Mouse (Mus musculus) natural killer cell, adult 2 months (primary cell): ENCODE measurements at regions not wholly inside any gene's neighbourhood (a gene's known extent, or its start where the extent isn't known, plus 50 kb on each side); places are given as distances from the start of the nearest gene placed in this dataset.

Source experiments
- DNase-seq, 2 experiments: peaks; one replicate each; pipeline ENCODE4 v3.0.0; 2022; ENCODE audit warnings: low spot score in 2 of 2

DNA sequence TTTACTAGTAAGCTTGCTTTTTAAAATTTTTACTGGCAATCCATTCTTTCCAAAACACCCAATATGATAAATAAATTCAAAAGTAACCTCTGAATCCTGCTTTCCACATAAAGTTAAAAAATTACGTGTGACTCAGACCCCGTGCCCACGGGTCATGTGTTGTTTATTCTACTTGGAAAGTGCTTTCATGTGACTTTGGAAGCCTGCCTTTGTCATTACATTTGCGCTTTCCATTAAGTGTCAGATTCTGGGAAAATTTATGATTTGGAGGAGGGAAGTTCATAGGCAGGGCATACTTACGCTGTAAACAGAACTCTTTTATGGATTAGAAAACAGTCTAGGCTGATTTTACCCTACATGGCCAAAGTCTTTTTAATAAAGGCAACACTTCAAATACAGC is 466.8 kb upstream of the Adamts5 start:
- no peak for DNase-seq

DNA sequence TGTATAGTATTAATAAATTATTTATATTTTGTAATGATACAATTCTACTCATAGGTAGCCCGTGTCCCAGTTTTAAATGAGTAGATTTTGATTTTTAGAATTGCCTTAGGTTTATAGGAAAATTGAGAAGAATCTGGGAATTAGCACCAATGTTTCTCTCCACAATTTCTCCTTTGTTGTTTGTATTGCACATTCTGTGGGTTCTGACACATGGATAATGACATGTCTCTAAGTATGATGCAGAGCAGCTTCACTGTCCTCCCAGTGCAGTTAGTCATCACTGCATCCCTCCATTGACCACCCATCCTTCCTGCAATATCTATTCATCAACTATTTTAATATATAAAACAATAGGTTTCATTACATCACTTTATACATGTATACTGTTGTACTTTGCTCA is 464.6 kb upstream of the Adamts5 start:
- no peak for DNase-seq

DNA sequence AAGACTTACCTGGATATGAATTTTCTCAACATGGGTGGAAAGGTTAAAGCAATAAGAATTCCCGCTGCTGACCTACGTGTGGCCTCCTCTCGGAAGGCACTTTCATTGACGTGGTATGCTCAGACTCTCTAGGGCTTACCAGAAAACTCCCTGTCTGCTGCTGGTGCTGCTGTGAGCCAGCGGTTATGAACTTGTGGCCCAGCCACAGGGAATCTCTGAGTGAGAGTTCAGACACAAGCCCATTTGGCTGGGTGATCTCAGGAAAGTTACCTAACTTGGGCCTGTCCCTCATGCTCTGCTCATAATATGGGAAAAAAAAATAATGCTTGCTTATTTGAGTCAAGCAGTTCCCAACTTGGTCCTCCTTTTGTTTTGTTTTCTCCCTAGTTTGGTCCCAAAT is 459.5 kb upstream of the Adamts5 start:
- no peak for DNase-seq

DNA sequence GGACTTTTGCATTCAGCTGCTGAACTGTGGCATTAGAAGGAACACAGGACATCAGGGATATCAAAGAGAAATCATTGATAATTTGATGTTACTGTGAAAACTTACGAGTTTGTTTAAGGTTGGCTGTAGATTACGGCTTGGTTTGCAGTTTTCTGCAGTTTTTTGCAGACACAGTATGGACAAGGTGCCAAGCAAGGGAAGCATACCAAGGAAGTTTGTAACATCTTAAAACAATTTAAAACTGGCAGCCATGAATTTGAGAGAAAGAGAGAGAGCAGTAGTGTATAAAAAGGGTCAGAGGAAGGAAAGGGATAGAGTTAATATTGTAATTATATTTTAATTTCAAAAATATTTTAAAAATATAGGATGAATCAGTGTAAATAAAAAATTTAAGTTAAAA is 453.4 kb upstream of the Adamts5 start:
- DNase-seq, result no peak

DNA sequence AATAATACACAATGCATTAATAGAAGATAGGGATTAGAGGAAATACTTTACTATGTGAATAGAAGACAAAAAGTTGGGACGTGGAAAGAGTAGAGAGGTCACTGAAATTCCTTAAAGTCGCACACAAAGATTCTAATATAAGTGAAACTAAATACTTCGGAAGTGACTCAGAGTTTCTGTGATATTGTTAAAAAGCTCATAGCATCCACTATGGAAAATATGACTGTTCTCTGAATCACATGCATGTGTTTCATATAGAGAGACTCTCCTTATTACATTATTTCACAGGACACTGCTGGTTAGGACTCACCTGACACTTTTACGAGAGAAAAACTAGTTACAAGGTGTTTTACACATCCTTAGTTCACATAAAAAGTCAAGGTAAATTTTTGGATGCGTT is 446.1 kb upstream of the Adamts5 start:
- DNase-seq, result no peak

DNA sequence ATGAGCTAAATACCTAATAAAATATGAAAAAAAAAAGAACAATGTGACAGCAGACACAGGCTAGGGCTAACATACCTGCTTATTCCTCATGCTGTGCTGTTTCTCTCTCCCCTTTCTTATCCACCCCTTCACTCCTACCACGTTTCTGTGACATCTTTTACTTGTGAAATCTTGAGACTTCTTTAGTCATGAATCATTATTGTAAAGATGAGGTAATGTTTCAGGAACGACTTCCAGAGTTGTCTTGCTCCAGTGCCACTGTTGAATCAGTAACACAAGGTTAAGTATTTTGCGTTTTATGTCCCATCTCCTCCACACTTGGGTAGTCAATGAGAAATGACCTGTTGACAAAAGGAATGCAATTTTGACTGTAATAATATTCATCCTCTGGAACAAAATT is 445.3 kb upstream of the Adamts5 start:
- DNase-seq, result no peak

DNA sequence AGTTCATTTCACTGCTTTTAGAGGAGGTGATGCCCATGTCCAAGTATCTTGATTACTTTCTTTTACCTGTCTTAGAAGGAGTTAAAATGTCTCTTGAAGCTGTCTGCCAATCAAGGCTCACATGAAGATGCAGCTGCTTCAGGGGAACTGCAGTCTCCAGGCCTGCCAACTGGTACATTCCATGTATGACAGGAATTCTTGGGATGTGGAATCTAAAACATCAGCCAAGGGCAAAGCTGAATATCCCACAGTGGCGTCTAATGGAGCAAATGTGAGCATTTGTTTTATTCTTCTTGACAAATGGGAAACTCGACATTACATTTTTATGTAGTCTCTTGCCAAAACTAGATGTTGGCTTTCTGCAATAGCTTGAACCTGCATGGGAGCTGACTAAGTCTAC is 438.7 kb upstream of the Adamts5 start:
- DNase-seq, result no peak

DNA sequence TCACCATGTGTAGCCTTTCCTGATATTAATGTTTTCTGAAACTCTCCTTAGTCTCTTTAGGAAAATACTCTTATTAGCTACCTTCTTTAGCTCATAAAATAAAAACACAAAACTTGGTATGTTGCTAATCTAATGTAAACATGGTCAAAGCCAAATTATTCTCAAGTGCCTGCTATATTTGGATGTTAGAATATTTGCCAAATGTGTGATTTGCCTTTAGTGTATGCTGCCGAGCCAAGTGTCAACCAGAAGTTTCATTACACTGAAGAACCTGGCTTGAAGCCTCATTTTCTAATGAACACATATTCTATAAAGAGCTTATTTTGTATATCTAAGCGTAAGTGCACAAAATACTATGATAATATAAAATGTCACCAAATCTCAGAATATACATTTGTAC is 423.8 kb upstream of the Adamts5 start:
- no peak for DNase-seq

DNA sequence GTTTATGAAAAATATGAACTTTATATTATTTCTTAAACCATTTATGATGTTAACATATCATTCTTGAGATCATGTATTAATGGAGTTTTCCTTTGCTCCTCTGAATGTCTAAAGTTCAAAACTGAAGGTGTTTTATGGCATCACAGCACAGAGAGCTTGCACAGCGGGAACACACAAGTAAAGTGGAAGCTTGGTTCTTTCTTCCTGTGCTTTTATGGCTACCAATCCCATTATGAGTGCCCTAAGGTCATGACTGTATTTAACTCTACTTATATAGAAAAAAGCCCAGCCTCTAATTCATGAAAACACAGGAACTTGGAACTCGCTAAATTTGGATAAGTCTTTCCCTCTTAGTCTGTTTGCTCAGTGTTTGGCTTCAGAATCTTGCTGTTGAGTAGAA is 417.3 kb upstream of the Adamts5 start:
- DNase-seq, result no peak

DNA sequence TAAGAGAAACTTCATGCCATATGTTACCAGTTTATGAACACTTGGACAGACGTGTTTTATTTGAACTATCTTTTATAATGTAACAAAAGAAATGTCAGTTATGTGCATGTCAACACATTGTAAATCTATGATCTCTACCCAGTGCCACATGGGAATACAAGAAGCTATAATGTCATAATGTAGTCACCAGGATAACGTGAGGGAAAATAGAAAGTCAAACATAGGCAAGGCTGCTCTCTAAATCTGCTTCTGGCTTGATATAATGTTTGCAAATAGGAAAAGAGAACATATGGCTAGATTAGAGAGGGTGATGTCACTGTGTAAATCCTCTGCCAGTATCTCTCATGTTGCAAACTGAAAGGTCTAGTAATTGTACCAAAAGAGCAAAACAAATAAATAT is 408.1 kb upstream of the Adamts5 start:
- DNase-seq, result no peak

DNA sequence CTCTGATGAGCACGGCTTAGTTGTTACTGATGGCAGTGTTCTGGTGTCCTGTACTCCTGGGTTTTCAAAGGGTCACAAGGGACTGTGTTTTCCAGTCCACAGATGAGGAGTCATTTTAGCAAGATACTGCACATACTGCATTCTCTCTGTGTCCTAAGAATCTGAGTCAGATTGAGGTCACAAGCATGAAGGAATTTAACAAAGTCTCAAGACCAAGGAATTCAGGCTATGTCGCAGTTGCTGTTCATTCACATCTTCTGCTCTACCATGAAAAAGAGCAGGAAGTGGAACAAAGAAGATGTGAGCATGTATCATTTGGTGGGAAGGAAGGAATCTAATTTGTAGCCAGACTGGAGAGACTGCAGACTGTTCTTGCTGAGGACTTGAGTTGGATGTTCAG is 402.2 kb upstream of the Adamts5 start:
- no peak for DNase-seq

DNA sequence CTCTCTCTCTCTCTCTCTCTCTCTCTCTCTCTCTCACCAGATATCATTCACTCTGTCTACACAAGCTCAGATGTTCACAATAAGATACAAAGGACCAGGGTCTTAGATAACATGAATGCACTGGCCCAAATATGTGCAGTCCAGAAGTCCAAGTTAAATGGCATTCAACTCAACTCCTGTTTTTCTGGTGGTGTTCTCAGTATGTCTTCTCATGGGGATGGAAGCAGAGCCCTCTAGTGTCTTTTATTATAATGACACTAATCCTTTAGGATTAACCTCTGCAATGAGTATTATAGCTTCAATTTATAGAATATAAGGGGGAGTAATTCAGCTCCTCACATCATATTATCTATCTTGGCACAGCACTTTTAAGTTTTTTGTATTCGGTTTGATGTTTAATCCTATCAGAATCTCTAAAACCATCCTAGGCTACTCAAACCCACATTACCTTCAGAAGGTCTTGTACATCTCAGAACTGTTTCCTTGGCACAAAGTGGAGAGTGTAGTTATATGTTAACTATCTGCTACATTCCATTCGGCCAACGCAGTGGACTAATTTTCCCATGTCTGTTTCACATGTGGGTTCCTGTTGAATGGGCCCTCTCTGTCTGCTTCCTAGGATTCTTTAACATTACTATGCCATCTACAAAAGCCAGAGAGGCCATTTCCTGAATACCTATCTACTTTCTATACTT is 401.0 kb upstream of the Adamts5 start:
- no peak for DNase-seq

DNA sequence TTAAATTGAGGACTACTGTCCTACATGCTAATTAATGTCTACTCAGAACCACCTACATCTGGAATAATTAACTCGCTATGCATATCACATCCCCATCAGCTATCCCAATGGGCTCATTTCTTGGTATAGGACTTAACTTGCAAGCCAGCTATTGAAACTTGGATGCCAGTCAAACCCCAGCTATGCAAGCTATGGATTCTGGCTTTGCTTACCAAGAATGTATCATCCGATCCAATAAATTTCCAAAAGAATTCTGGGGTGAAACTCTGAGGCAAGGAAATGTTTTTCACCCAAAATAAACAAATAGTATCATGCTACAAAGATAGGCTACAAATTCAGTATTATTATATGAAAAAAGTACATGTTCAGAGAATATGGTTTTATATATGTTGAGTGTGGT is 392.8 kb upstream of the Adamts5 start:
- DNase-seq, result no peak

DNA sequence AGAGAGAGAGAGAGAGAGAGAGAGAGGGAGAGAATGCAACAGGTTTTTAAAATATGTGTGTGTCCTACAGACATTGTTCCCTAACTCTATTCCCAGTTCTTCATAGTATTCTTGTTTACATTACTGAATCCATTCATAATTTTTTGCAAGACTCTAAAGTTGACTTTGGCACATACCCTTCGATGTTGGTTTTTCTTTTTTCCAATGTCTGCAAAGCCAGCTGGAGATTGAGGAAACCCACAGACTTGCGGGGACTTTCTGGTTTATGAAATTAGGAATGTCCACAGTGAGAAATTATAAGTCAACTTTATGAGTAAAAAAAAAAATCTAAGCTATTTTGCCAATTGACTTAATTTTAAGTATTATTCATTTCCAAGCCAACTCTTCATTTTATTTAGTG is 379.7 kb upstream of the Adamts5 start:
- no peak for DNase-seq

DNA sequence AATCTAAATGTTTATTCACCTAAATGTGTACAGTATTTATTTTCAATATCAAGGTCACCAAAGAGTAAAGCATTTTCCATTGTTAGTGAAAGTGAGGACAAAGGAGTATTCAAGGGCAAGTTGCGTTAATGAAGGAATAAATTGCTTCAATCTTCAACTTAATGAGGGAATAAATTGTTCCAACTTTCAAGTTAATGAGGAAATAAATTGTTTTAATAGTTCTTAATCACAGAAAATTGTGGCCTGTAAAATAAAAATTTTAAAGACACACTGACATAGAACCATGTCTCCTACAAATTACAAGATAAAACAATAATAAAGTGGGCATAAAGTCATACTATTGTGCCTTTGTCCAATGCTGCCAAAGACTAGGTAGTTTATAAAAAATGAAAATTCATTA is 375.4 kb upstream of the Adamts5 start:
- no peak for DNase-seq

DNA sequence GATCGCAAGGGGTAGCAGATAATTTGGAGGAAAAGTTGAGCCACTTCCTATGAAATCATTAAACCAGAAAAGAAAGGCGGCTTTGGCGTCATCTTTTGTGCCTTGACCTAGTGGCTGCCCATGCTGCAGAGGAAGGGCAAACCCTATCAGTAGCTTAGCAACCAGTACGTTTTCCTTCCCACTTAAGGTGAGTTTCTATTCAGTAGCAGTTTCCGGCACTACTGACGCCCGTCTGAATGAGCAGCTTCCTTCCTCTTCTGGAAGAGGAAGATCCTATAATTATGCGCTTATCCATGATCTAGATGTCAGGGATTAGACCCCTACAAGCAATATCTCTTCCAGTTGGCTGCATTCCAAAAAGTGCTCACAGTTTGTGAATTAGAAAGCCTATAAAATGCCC is 360.0 kb upstream of the Adamts5 start:
- DNase-seq, result no peak

DNA sequence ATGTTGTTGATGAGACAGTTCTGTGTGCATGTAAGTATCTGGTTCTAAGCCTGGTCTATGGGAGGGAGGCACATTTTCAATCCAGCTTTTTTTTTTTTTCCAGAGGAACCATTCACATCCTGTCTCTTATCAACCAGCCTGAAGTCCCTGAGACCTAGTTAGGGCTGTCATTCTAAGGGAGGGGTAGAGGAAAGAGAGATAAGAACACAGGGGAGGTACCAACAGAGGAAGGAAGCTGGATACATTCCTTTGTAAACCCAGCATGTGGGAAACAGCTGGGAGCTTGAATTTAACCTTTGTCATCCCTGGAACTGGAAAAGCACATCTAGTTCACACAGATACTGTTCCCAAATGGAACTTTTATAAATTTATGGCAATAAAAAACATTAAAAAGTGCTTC is 351.0 kb upstream of the Adamts5 start:
- no peak for DNase-seq

DNA sequence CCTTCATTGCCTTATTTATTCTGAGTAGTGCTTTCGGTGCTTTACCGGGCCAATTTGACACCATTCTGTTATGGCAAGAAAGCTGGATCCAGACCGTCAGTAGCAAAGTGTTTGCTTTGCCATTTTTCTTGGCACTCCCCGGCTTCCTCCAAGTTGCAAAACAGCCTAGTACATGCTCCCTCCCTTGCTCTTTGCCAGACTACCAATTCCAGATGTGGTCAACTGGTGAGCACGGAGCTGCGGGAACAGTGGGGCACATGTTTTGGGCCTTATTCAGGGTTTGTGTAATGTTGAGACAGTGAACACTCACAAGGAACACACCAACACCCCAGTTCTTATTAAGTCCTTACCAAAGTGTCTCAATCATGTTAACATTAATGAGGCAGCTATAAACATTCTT is 348.4 kb upstream of the Adamts5 start:
- no peak for DNase-seq

DNA sequence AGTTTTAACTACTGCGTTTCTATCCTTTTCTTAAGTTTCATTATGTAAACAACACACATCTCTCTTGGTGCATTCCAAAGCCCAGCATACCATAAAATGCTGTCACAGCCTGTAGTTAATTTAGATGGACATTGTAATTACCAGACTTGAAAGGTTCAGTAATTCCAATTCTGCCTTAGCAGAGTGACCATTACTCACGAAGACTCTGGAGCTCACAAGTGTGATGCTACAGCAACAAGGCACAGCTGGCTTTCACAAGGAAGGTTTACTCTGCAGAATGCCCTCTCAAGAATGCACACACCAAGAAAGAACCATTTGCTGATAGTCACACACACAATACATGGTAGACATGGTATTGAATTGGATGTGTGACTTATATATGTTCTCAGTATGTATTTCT is 342.6 kb upstream of the Adamts5 start:
- DNase-seq, result no peak

DNA sequence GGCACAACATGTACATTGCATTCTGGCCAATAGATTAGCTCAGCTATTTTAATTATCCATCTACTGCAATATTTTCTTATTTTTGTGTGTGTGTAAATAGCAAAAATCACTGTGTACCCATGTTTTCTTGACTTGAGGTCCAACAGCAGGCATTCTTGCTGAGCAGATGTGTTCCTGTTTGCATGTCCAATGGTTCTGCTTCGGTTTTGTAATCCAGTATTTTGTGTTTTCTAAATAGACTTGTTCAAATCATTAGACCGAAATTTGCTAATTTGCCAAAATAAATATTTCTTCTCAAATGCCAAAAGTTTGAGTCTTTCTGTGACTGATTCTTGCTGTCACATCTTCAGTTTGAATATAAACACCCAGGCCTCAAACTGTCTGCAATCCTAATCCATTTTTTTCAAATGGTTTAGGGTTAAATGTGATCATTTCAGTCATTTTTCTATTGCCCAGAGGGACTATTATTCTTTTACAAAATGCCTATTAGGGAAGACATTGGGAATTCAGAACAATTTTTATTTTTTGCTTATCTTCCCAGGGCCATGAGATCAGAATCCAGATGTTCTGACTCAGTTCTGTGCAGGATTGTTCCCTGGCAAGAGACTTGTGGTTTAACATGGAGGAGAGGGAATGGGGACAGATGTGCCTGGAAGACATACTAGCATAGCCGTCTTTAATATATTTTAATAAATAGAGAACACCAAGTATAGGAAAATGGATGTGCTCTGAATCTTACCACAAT is 341.3 kb upstream of the Adamts5 start:
- no peak for DNase-seq

DNA sequence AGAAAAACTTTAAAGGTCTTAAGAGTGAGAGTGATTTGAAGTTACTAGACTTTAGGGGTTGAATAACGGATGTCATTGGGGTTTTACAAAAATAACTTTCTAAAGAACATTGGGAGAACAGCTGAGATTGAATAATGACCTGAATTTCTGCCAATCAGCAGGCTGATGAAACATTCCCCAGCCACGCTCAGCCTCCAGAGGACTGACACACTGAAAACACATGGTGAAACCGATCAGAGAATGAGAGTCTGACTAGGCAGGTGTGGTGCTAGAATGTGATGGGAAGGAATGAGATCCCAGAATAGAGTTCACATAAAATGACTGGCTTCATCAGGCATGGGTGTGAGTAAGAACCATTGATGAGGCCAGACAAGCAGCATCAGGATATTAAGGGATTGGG is 321.4 kb upstream of the Adamts5 start:
- no peak for DNase-seq

DNA sequence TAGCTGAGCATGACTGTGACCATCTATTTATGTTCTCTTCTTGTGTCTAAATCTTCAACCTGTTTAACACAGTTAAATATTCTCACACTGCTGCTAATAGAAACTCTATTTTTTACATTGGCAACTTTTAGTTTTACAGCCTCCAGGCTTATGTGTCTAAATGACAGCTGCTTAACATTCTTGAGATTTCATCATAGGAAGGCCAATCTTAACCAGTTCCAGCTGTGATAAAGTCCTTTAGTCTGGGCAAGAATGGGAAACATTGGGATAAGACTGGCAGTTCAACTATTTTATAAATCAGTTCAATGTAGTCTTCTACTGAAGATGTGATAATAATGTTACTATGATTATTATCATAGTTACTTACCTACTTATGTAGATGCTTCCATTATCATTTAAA is 308.9 kb upstream of the Adamts5 start:
- no peak for DNase-seq

DNA sequence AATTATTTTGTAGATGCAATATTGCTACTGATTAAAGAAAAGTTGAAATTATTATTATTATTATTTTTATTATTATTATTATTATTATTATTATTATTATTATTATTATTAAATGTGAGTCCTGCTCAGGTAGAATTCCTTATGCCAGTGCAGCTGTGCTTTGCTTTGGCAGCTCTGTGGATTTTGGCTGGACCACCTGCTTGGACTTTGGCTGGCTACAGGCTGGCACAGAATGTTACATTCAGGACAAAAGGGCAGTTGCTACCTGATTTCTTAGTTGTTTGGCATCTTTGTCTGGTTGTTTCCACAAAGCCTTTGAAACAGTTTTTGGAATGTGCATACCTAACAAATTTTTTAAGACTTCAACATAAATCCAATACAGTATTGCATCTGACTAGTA is 307.7 kb upstream of the Adamts5 start:
- DNase-seq, result no peak

DNA sequence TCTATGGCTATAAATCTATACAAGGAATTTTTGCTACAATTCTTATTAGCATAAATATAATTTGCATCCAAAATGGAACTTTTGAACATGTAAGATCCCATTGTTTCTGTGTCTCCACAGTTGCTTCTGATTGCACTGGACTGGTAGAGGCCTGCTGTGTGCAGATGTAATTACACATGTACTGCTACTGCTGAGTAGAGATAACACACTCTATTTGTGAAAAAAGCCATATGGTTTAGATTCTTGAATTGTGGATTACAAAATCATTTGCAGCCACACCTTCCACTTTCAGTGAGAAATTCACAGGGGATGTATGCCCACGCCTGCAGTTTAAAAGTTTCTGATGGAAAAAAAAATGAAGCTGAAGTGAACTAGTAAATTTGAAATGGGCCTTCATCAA is 288.2 kb upstream of the Adamts5 start:
- DNase-seq, result no peak
